Mouse (Mus musculus) kidney, postnatal 0 days (tissue): ENCODE results near the gene Gm9821. TPM values are rescaled to one million over a fixed set of nuclear protein-coding genes. Genes with fewer than 3 reads are reported as not detected.

Experiments
- ATAC-seq: fragments of 200-750 bp; cut with Nextera tagmentation; replicated peaks from 2 replicates; pipeline ENCODE4 v1.8.0; 2017; ENCODE audit warnings: low read depth, moderate number of reproducible peaks, moderate TSS enrichment, moderate library complexity; ENCODE audit not compliant: low FRiP score
- DNase-seq: peaks from one replicate; pipeline ENCODE4 v3.0.0-alpha.2; 2016; ENCODE audit warnings: low spot score
- H3K27ac ChIP-seq: fragments of 300-500 bp; sonication (generic); 2 replicates; pipeline ENCODE4 v1.5.1; 2014; ENCODE audit warnings: mild to moderate bottlenecking
- H3K27me3 ChIP-seq: fragments of 300-500 bp; sonication (generic); 2 replicates; pipeline ENCODE4 v1.6.1; 2014; ENCODE audit warnings: low read length, mixed read lengths; ENCODE audit not compliant: insufficient read depth
- H3K36me3 ChIP-seq: fragments of 300-500 bp; sonication (generic); 2 replicates; pipeline ENCODE4 v1.6.1; 2014; ENCODE audit warnings: low read length, mixed read lengths; ENCODE audit not compliant: insufficient read depth
- H3K4me1 ChIP-seq: fragments of 300-500 bp; sonication (generic); replicated peaks from 2 replicates; pipeline ENCODE4 v1.6.1; 2014; ENCODE audit warnings: antibody characterized with exemption, low read length, mixed read lengths; ENCODE audit not compliant: insufficient read depth
- H3K4me2 ChIP-seq: fragments of 300-500 bp; sonication (generic); 2 replicates; pipeline ENCODE4 v1.6.1; 2014; ENCODE audit warnings: mild to moderate bottlenecking, low read length, moderate library complexity, mixed read lengths
- H3K4me3 ChIP-seq: fragments of 300-500 bp; sonication (generic); replicated peaks from 2 replicates; pipeline ENCODE4 v1.5.1; 2014; ENCODE audit warnings: low read depth, low read length
- H3K9ac ChIP-seq: fragments of 300-500 bp; sonication (generic); 2 replicates; pipeline ENCODE4 v1.6.1; 2014; ENCODE audit warnings: low read depth, low read length
- H3K9me3 ChIP-seq: fragments of 300-500 bp; sonication (generic); replicated peaks from 2 replicates; pipeline ENCODE4 v1.6.1; 2016; ENCODE audit warnings: low read length, inconsistent platforms, mixed read lengths
- CTCF ChIP-seq: IDR thresholded peaks from 2 replicates; pipeline ENCODE4 v1.5.1; 2016; ENCODE audit warnings: antibody characterized with exemption, low read depth, mild to moderate bottlenecking, moderate library complexity
- WGBS: fragments of 180-500 bp; shearing (Covaris S2); extraction: QIAGEN DNeasy Blood & Tissue Kit; methylation state at CpG from one replicate; pipeline ENCODE4 v1.1.7; 2014; 5-methylcytosine and 5-hydroxymethylcytosine counted together
- polyA plus RNA-seq: library from polyadenylated mRNA; unstranded; fragments of >200 nt; fragmentation: Nextera tagmentation; extraction: Ambion mirVana; gene quantifications from 2 replicates; pipeline ENCODE4 v1.2.1, GENCODE M21; 2015

Gm9821 gene
- polyA plus RNA-seq, 1 experiment from 2014 or later, result 0.12 TPM

DNA sequence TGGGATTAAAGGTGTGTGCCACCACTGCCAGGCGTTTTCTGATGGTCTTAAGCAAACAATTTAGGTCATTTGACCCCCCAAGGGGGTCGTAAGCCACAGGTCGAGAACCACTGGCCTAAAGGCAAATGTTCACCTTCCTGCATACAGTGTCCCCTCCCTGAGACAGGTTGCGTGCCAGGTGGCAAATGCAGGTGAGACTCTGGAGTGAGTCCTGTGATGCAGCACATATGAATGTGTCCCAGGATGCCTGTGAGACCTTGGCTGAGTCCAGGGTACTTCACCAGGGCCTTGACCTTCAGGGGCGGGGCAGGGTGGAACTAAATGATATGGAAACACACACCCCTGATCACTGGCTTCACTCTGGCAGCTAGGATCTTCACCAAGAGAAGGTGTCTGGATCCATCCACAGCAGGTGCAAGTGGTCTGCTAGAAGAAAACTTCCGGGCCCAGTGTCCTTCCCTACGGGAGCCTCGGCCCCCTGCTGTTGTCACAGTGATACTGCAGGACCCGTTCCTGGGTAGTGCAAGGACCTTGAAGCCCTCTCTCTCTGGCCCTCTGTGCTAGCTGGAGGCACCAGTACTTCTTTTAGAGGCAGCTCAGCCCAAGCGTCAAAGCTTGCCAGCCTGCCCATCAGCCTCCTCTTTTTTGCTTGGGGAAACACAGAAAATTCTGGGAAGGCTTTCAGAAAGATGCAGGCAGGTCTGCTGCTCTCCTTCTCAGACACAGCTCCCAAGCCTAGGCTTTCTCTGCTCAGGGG is 13.4 kb downstream of the Gm9821 start:
- Histone ChIP-seq H3K27me3 (no peaks in the 10 kb centered on the region), H3K36me3 (no peaks in the 10 kb centered on the region), H3K4me2 (no peak overlapping the region), H3K9ac (no peak overlapping the region), H3K9me3 (no peaks in the 10 kb centered on the region), H3K4me3 (no peak overlapping the region), H3K27ac (no peak overlapping the region), H3K4me1 (peaks cover 24% of the 10 kb centered on the region)
- WGBS, result 42% methylated on average over 10 of the region's 10 CpGs
- DNase-seq (peak; percentile 84), ATAC-seq (no peak)
- TF ChIP-seq CTCF, result peak; percentile 76

DNA sequence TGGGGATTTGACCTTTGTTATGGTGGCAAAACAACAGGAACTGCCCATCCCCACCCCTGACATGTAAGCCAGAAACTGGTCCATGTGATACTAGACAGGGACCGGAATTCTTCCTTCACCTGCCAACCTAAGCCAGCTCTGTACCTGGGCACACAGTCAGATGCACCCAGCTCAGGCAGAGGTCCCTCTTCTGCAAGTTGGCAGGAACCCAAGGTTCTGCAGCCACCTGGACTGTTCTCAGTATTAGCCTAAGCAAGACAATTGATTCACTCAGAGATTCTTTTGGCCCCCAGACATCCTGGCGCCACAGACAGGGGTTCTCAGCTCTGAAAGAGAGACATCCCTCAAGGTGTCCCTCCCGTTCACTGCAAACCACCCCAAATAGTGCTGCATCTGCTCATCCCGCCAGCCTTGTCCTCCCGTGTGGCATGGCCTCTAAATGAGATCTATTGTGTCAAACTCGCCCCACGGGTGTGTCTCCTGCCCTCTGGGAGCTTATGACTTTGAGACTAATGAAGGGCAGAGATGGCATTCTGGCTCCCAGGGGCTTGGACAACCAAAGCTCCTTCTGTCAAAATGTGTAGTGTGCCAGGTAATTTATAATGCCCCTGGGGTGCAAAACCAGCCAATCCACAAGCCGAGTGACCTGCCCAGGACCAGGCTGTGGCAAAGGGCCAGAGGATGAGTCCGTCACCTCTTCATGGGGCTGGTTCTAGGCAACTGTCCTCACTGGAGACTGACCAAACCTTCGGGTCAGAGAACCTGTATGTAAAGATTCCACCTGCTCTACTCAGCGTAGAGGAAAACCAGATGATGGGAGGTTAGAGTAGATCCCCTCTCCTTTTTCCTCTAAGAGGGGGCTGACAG is 14.3 kb downstream of the Gm9821 start:
- TF ChIP-seq CTCF, result no peak
- WGBS, result 74% methylated on average over 11 of the region's 11 CpGs
- H3K36me3 ChIP-seq, result no peaks in the 10 kb centered on the region
- no peaks in the 10 kb centered on the region for H3K27me3 ChIP-seq
- H3K4me1 ChIP-seq, result peaks cover 21% of the 10 kb centered on the region
- no peak overlapping the region for H3K9ac ChIP-seq
- DNase-seq (no peak), ATAC-seq (no peak)
- H3K9me3 ChIP-seq, result no peaks in the 10 kb centered on the region
- no peak overlapping the region for H3K4me3 ChIP-seq
- no peak overlapping the region for H3K4me2 ChIP-seq
- no peak overlapping the region for H3K27ac ChIP-seq

- TF ChIP-seq CTCF, result no peak
- no peak overlapping the region for H3K4me2 ChIP-seq
- peaks cover 16% of the 10 kb centered on the region for H3K4me1 ChIP-seq
- DNase-seq, result no peak
- H3K27me3 ChIP-seq, result no peaks in the 10 kb centered on the region
- no peaks in the 10 kb centered on the region for H3K9me3 ChIP-seq
- no peak for ATAC-seq
- H3K27ac ChIP-seq, result no peak overlapping the region
- no peaks in the 10 kb centered on the region for H3K36me3 ChIP-seq
- H3K9ac ChIP-seq, result no peak overlapping the region
- 91% methylated on average over 5 of the region's 5 CpGs for WGBS
- H3K4me3 ChIP-seq, result no peak overlapping the region
Measured at GRCm38 (mm10) chr2:91960459-91960858, 15.0 kb downstream of the Gm9821 start.

GRCm38 (mm10) chr2:91961901-91962761 is 16.6 kb downstream of the Gm9821 start:
- H3K27ac ChIP-seq, result peak overlapping the region; percentile 78
- H3K4me3 ChIP-seq, result peak overlapping the region; percentile 86
- DNase-seq, result no peak
- no peaks in the 10 kb centered on the region for H3K27me3 ChIP-seq
- H3K36me3 ChIP-seq, result no peaks in the 10 kb centered on the region
- peak overlapping the region; percentile 92 for H3K9ac ChIP-seq
- H3K9me3 ChIP-seq, result no peaks in the 10 kb centered on the region
- ATAC-seq, result peak; percentile 4; the same call in 1 of the 2 replicates
- H3K4me2 ChIP-seq, result peak overlapping the region; percentile 92
- 46% methylated on average over 4 of the region's 4 CpGs for WGBS
- TF ChIP-seq CTCF, result no peak
- peaks cover 16% of the 10 kb centered on the region for H3K4me1 ChIP-seq

- under 1% methylated on average over 30 of the region's 39 CpGs for WGBS
- Histone ChIP-seq H3K4me1 (peaks cover 16% of the 10 kb centered on the region), H3K36me3 (no peaks in the 10 kb centered on the region), H3K9me3 (no peaks in the 10 kb centered on the region), H3K27ac (peak overlapping the region; percentile 78), H3K9ac (peak overlapping the region; percentile 92), H3K4me3 (peak overlapping the region; percentile 86), H3K4me2 (peak overlapping the region; percentile 92), H3K27me3 (no peaks in the 10 kb centered on the region)
- TF ChIP-seq CTCF, result no peak
- DNase-seq (no peak), ATAC-seq (peak; percentile 23; the same call in 1 of the 2 replicates)
Measured at GRCm38 (mm10) chr2:91962864-91963401, 17.4 kb downstream of the Gm9821 start.
